Mouse (Mus musculus): ENCODE results near the gene Spin2c. TPM values are rescaled to one million over a fixed set of nuclear protein-coding genes. Genes with fewer than 3 reads are reported as not detected.
A peak's percentile ranks its signal among the peaks of the same experiment; 100 is the strongest.

Spin2c gene
- 12.2 and 16.3 TPM in 2 replicates for polyA plus RNA-seq (2016; fragmentation: Nextera tagmentation; extraction: Ambion mirVana)

- H3K27ac ChIP-seq (replicated peaks) = peak within 1 kb of the TSS; percentile 68
- H3K27me3 ChIP-seq (ENCODE audit: low read depth, poor library complexity, severe bottlenecking) = no peaks in the 10 kb centered on the region
- 13% methylated on average over 23 of the region's 23 CpGs for WGBS
- H3K36me3 ChIP-seq = no peaks in the 10 kb centered on the region
- H3K9me3 ChIP-seq (replicated peaks) = no peaks in the 10 kb centered on the region
- H3K4me1 ChIP-seq = peaks cover 3% of the 10 kb centered on the region; the same call in 1 of the 2 replicates
- peak within 1 kb of the TSS; percentile 62 for H3K4me3 ChIP-seq
- DNase-seq (ENCODE audit: low spot score) = peak; percentile 54
Measured at GRCm38 (mm10) chrX:153831951-153832561, at the start of gene Spin2c. Gene Spin2c, plus strand, starts transcription at chrX:153832225.

- 29% methylated on average over 14 of the region's 14 CpGs for WGBS
- no peaks in the 10 kb centered on the region for H3K27me3 ChIP-seq (ENCODE audit: low read depth, poor library complexity, severe bottlenecking)
- H3K4me1 ChIP-seq = peaks cover 3% of the 10 kb centered on the region; the same call in 1 of the 2 replicates
- peak overlapping the region; percentile 68; the same call in 1 of the 2 replicates for H3K27ac ChIP-seq (replicated peaks)
- H3K9me3 ChIP-seq (replicated peaks) = no peaks in the 10 kb centered on the region
- DNase-seq (ENCODE audit: low spot score) = no peak
- H3K4me3 ChIP-seq = peak overlapping the region; percentile 62
- no peaks in the 10 kb centered on the region for H3K36me3 ChIP-seq
Measured at GRCm38 (mm10) chrX:153832606-153833005, 581 bp downstream of the Spin2c start.

Other genes starting within 250 kb of the Spin2c start
- gene Kctd12b, start 135.8 kb upstream of the Spin2c start, polyA plus RNA-seq (2016; fragmentation: Nextera tagmentation; extraction: Ambion mirVana) = 4.7 and 4.8 TPM in 2 replicates
- 65.2 and 68.5 TPM in 2 replicates for gene Nbdy, start 108.6 kb upstream of the Spin2c start, polyA plus RNA-seq (2016; fragmentation: Nextera tagmentation; extraction: Ambion mirVana)
- not detected in 2 replicates for gene Samt1, start 180.4 kb downstream of the Spin2c start, polyA plus RNA-seq (2016; fragmentation: Nextera tagmentation; extraction: Ambion mirVana)
- not detected in 2 replicates for gene 4921511M17Rik, start 201.6 kb downstream of the Spin2c start, polyA plus RNA-seq (2016; fragmentation: Nextera tagmentation; extraction: Ambion mirVana)
- gene Gm10057, start 222.8 kb downstream of the Spin2c start, polyA plus RNA-seq (2016; fragmentation: Nextera tagmentation; extraction: Ambion mirVana) = not detected in 2 replicates

Measured in midbrain, embryonic 10.5 days (tissue).